Mouse (Mus musculus): ENCODE measurements around the gene Aatk.

GRCm38 (mm10) chr11:120048252-120048556, 1.2 kb upstream of the Aatk start:
- TF ChIP-seq CTCF (IDR thresholded peaks at IDR 0.05; ENCODE audit: low read depth, low read length) (no peak), TAL1 (conservative IDR thresholded peaks at IDR 0.05; ENCODE audit: low read depth, low read length) (no peak), GATA1 (IDR thresholded peaks at IDR 0.05; ENCODE audit: borderline replicate concordance, low read length) (no peak), POLR2AphosphoS5 (IDR thresholded peaks at IDR 0.05; ENCODE audit: insufficient replicate concordance, low read depth, low read length) (no peak), GATA2 (IDR thresholded peaks at IDR 0.05; ENCODE audit: borderline replicate concordance, low read depth, low read length) (no peak)

Measured in G1E (cell line).